Mouse (Mus musculus) embryonic facial prominence, embryonic 10.5 days (tissue): ENCODE results near the gene Ccdc106. TPM values are rescaled to one million over a fixed set of nuclear protein-coding genes. Genes with fewer than 3 reads are reported as not detected.

Experiments
- DNase-seq: peaks from one replicate; pipeline ENCODE4 v3.0.0-alpha.2; 2017; ENCODE audit warnings: low spot score
- H3K27ac ChIP-seq: fragments of 300-500 bp; sonication (generic); replicated peaks from 2 replicates; pipeline ENCODE4 v1.5.1; 2016; ENCODE audit warnings: mild to moderate bottlenecking
- H3K27me3 ChIP-seq: fragments of 300-500 bp; sonication (generic); replicated peaks from 2 replicates; pipeline ENCODE4 v1.6.1; 2016; ENCODE audit warnings: low read depth, mild to moderate bottlenecking; ENCODE audit not compliant: poor library complexity, severe bottlenecking
- H3K36me3 ChIP-seq: fragments of 300-500 bp; sonication (generic); replicated peaks from 2 replicates; pipeline ENCODE4 v1.6.1; 2016; ENCODE audit warnings: mild to moderate bottlenecking, moderate library complexity
- H3K4me1 ChIP-seq: fragments of 300-500 bp; sonication (generic); 2 replicates; pipeline ENCODE4 v1.6.1; 2016
- H3K4me3 ChIP-seq: fragments of 300-500 bp; sonication (generic); 2 replicates; pipeline ENCODE4 v1.5.1; 2016; ENCODE audit warnings: mild to moderate bottlenecking, moderate library complexity
- H3K9me3 ChIP-seq: fragments of 300-500 bp; sonication (generic); 2 replicates; pipeline ENCODE4 v1.6.1; 2016; ENCODE audit warnings: mild to moderate bottlenecking
- WGBS: fragments of 180-500 bp; shearing (Covaris S2); methylation state at CpG from one replicate; pipeline ENCODE4 v1.1.7; 2016; 5-methylcytosine and 5-hydroxymethylcytosine counted together
- polyA plus RNA-seq: library from polyadenylated mRNA; unstranded; fragments of >200 nt; fragmentation: Nextera tagmentation; extraction: Ambion mirVana; gene quantifications from 2 replicates; pipeline ENCODE4 v1.2.1, GENCODE M21; 2016

The Ccdc106 gene
- polyA plus RNA-seq, 1 experiment from 2014 or later = 8.0 TPM

DNA sequence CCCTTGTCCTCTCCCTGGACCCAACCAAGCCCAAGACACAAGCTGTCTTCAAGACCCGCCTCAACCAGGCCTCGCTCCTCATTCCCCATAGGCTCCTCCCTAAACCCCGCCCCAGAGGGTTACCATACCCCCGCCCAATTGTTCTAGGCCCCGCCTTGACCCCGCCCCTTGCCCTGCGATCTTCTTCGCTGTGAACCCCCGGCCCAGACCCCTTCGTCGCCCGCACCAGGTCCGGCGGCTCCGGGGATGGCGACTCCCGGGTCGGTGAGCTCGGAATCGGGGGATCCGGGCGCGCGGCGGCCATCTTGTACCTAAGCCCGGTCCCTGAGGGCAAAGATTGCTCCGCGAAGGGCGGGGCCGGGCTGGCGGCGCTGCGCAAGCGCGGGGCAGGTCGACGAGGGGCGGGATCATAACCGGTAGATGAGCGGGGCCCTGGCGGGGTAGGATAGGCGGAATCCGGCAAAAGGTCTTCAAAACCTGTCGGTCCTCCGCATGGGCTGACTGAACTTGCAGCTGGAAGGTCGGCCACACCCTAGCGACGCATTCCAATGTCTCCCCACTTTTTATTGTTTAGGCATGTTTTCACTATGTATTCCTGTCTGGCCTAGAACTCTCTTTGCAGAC, 17.9 kb downstream of the Ccdc106 start, which contains the start of gene Zfp784:
Gene Zfp784 (minus strand): TSS at position 338 of the 624 bp plus-strand sequence.
- Histone ChIP-seq H3K9me3 (peaks cover 13% of the 10 kb centered on the region; the same call in 1 of the 2 replicates), H3K27ac (peak within 1 kb of the TSS; percentile 98)
- under 1% methylated on average over 48 of the region's 48 CpGs for WGBS

DNA sequence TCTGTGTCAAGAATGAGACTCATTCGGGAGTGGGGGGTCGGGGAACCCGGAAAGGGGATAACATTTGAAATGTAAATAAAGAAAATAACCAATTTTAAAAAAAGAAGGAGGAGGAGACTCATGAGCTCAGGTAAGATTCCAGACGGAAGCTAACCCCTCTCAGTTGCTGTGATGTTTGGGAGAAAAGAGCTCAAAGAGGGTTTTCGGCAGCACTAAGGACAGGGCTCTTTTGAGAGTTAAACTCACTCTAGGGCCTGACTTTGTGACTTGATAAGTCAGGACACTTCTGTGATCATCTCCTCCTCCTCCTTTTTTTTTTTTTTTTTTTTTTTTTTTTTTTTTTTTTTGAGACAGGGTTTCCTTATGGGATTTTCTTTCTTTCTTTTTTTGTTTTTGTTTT, 18.6 kb downstream of the Ccdc106 start:
- Histone ChIP-seq H3K27me3 (no peaks in the 10 kb centered on the region), H3K27ac (peak overlapping the region; percentile 98; the same call in 1 of the 2 replicates), H3K4me1 (peaks cover 6% of the 10 kb centered on the region; the same call in 1 of the 2 replicates), H3K4me3 (peak overlapping the region; percentile 82), H3K36me3 (peaks cover 32% of the 10 kb centered on the region), H3K9me3 (peaks cover 11% of the 10 kb centered on the region; the same call in 1 of the 2 replicates)
- WGBS = 55% methylated on average over 5 of the region's 5 CpGs
- no peak for DNase-seq

More for the DNA sequence above, 17.9 kb downstream of the Ccdc106 start, which contains the start of gene Zfp784:
- peaks cover 6% of the 10 kb centered on the region; the same call in 1 of the 2 replicates for H3K4me1 ChIP-seq
- H3K27me3 ChIP-seq = no peaks in the 10 kb centered on the region
- DNase-seq = peak; percentile 93
- H3K36me3 ChIP-seq = peaks cover 40% of the 10 kb centered on the region
- peak within 1 kb of the TSS; percentile 82 for H3K4me3 ChIP-seq

DNA sequence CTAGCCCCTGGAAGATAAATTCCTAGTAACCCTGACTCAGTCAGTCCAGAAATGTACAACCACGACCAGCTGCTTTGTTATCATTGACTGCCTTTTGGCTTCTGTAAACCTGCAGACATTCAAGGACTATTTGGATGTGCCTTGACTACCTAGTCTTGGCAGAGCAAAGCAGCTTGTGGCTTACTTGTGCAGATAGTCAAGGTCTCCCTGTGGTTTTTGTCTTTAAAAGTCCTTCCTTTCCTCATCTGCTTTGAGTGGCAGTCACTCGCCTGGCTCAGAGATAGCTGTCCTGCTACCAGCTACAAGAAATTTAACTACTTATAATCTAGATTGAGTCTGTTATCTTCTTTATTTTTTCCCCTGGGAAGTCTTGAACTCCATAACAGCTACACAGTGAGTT, 24.6 kb downstream of the Ccdc106 start:
- H3K4me3 ChIP-seq = no peak overlapping the region
- DNase-seq = no peak
- H3K27ac ChIP-seq = no peak overlapping the region
- no peaks in the 10 kb centered on the region for H3K9me3 ChIP-seq
- H3K27me3 ChIP-seq = 0 out of 2 replicates have a peak, but pooled peaks cover 2% of the 10 kb centered on the region
- 86% methylated on average over 2 of the region's 2 CpGs for WGBS
- H3K36me3 ChIP-seq = peaks cover 7% of the 10 kb centered on the region; the same call in 1 of the 2 replicates
- H3K4me1 ChIP-seq = no peaks in the 10 kb centered on the region

DNA sequence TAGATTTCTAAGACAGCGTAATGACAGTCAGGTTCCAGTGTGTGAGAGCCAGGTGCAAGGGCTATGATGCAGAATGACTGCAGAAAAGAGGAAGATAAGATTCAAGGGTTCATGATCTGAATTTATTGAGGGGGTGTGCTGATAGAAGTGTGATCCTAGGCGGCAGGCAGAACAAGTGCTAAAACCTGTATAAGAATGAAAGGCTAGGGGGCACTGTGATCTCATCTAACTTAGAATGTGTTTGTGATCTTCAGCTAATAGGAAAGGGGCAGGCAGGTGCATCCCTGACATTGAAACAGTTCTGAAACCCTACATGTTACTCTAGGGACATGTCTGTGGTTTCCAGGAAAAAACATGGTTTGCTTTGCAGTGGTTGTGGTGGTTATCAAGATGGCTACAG, 25.8 kb downstream of the Ccdc106 start:
- WGBS = 68% methylated on average over 2 of the region's 2 CpGs
- H3K27me3 ChIP-seq = peaks cover 10% of the 10 kb centered on the region
- H3K36me3 ChIP-seq = peaks cover 4% of the 10 kb centered on the region; the same call in 1 of the 2 replicates

GRCm38 (mm10) chr7:5047313-5047712, 27.0 kb downstream of the Ccdc106 start:
- H3K4me1 ChIP-seq = peaks cover 19% of the 10 kb centered on the region
- DNase-seq = no peak
- H3K36me3 ChIP-seq = no peaks in the 10 kb centered on the region
- WGBS = 30% methylated on average over 2 of the region's 2 CpGs
- peaks cover 17% of the 10 kb centered on the region for H3K27me3 ChIP-seq
- no peaks in the 10 kb centered on the region for H3K9me3 ChIP-seq
- H3K4me3 ChIP-seq = no peak overlapping the region
- H3K27ac ChIP-seq = no peak overlapping the region

More for the DNA sequence above, 25.8 kb downstream of the Ccdc106 start:
- no peak for DNase-seq
- Histone ChIP-seq H3K27ac (no peak overlapping the region), H3K9me3 (no peaks in the 10 kb centered on the region), H3K4me3 (no peak overlapping the region), H3K4me1 (peaks cover 9% of the 10 kb centered on the region)

- peak within 1 kb of the TSS; percentile 90 for H3K27ac ChIP-seq
- peaks cover 59% of the 10 kb centered on the region for H3K27me3 ChIP-seq
Measured at GRCm38 (mm10) chr7:5051193-5052192, 31.1 kb downstream of the Ccdc106 start, which contains the start of gene Zfp580. Gene Zfp580, plus strand, starts transcription at chr7:5051538.

DNA sequence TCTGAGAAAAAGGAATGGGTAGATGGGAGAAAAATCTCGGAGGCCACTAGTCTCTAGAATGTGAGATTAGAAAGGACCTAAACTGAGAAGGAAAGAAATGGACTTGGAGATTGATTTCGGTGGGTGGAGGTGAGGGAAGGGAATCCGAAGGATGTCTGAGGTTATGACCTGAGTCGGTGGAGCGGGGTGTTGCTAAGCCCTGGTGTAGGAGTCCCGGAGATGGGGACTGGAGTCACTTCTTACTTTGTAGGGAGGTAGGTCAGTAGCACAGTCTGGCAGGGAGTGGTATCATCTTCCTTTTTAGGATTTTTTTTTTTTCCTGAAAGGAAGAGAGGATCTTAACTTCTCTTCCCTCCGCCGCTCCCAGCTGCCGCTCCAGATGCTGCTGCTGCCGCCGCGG, 32.1 kb downstream of the Ccdc106 start:
- peak; percentile 38 for DNase-seq
- peak overlapping the region; percentile 88 for H3K4me3 ChIP-seq
- WGBS = 3% methylated on average over 12 of the region's 12 CpGs
- peaks cover 68% of the 10 kb centered on the region for H3K27me3 ChIP-seq
- peaks cover 51% of the 10 kb centered on the region for H3K4me1 ChIP-seq
- H3K9me3 ChIP-seq = 0 out of 2 replicates have a peak, but pooled peaks cover 3% of the 10 kb centered on the region
- H3K27ac ChIP-seq = no peak overlapping the region
- no peaks in the 10 kb centered on the region for H3K36me3 ChIP-seq

More at GRCm38 (mm10) chr7:5051193-5052192, 31.1 kb downstream of the Ccdc106 start, which contains the start of gene Zfp580:
- peak; percentile 87 for DNase-seq
- peak within 1 kb of the TSS; percentile 88 for H3K4me3 ChIP-seq
- 1% methylated on average over 65 of the region's 65 CpGs for WGBS
- H3K4me1 ChIP-seq = peaks cover 42% of the 10 kb centered on the region
- H3K36me3 ChIP-seq = no peaks in the 10 kb centered on the region
- no peaks in the 10 kb centered on the region for H3K9me3 ChIP-seq

- Histone ChIP-seq H3K27me3 (peaks cover 73% of the 10 kb centered on the region), H3K36me3 (no peaks in the 10 kb centered on the region), H3K4me1 (peaks cover 53% of the 10 kb centered on the region), H3K9me3 (0 out of 2 replicates have a peak, but pooled peaks cover 3% of the 10 kb centered on the region), H3K4me3 (peak overlapping the region; percentile 88), H3K27ac (peak overlapping the region; percentile 55)
- peak; percentile 40 for DNase-seq
- WGBS = 3% methylated on average over 45 of the region's 45 CpGs
Measured at GRCm38 (mm10) chr7:5052931-5053343, 32.6 kb downstream of the Ccdc106 start.

- Histone ChIP-seq H3K9me3 (0 out of 2 replicates have a peak, but pooled peaks cover 3% of the 10 kb centered on the region), H3K4me3 (peak overlapping the region; percentile 88), H3K27me3 (peaks cover 80% of the 10 kb centered on the region), H3K36me3 (no peaks in the 10 kb centered on the region), H3K27ac (no peak overlapping the region), H3K4me1 (peaks cover 53% of the 10 kb centered on the region)
- peak; percentile 36 for DNase-seq
- 8% methylated on average over 32 of the region's 32 CpGs for WGBS
Measured at GRCm38 (mm10) chr7:5053456-5054179, 33.3 kb downstream of the Ccdc106 start.

DNA sequence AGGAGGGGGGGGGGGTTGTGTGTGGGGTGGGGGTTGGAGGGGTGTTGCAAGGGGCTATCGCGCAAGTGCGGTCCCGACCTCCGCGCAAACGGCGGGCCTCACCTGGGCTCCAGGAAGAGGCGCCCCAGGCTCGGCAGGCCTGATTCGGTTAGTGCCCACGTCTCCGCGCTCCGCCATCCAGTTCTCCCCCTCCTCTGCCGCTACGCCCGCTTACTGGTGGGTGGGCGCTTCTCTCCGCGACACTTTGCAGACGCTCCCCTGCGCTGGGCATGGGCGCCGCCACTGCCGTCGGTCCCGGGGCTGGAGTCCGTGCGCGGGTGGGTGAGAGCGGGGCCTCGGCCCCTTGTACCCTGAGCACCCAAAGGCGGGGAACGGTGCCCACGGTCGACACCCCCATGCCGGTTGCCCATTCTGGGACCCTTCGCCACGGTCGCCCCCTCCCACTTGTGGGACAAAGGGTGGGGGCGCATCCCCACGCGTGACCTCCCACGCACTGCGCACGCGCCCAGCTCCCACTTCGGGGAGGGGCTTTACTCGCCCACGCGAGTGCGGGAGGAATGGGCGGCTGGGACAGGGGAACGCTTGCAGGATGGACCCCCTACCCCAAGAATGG, 36.4 kb downstream of the Ccdc106 start:
- WGBS = 2% methylated on average over 55 of the region's 55 CpGs
- peaks cover 54% of the 10 kb centered on the region for H3K4me1 ChIP-seq
- peak; percentile 64 for DNase-seq
- peaks cover 75% of the 10 kb centered on the region for H3K27me3 ChIP-seq
- H3K9me3 ChIP-seq = 0 out of 2 replicates have a peak, but pooled peaks cover 3% of the 10 kb centered on the region
- no peaks in the 10 kb centered on the region for H3K36me3 ChIP-seq
- H3K27ac ChIP-seq = peak overlapping the region; percentile 74
- H3K4me3 ChIP-seq = peak overlapping the region; percentile 63

- Histone ChIP-seq H3K27me3 (peaks cover 68% of the 10 kb centered on the region), H3K4me1 (peaks cover 48% of the 10 kb centered on the region), H3K9me3 (0 out of 2 replicates have a peak, but pooled peaks cover 3% of the 10 kb centered on the region), H3K4me3 (peak overlapping the region; percentile 63), H3K36me3 (no peaks in the 10 kb centered on the region), H3K27ac (no peak overlapping the region)
- DNase-seq = no peak
- 40% methylated on average over 8 of the region's 8 CpGs for WGBS
Measured at GRCm38 (mm10) chr7:5057381-5057780, 37.0 kb downstream of the Ccdc106 start.
